Mouse (Mus musculus): ENCODE measurements around the gene Dtd2.

DNA sequence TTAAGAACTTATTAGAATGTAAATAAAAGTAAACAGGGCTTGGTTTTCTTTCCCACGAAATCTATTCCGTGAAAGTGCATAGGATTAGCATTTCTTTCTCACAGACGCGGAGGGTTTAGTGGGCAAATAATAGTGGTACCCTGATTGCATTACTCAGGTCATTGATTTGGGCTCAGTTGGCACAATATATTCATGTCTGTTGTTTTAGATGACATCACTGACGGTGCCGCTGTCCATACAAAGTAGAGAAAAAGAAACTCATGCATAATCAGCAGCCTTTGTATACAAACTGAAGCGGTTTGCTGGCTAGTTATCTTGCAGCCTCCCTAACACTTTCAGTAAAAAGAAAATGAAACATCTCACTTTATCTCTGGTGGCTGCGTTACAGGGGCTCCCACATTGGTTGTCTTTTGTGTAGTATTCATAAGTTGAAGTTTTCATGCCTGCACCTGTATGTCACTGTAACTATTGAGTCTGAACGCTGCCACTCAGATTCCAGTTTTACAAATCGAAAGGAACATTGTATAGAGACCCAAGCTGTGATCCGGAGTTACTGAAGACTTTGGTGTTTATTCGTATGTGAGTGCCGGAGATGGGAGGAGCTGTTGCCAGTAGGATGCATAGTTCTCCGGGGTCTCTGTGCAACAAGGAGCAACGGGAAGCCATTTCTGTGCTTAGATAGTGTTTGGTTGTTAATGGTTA, 3.8 kb upstream of the Dtd2 start:
- TF ChIP-seq POLR2A (IDR thresholded peaks at IDR 0.05; ENCODE audit: low read depth, low read length) (no peak), CTCF (IDR thresholded peaks at IDR 0.05; ENCODE audit: extremely low read depth, insufficient read depth, insufficient read length, insufficient replicate concordance) (no peak)
